Mouse (Mus musculus) heart, adult 2 months (tissue): ENCODE measurements at regions not wholly inside any gene's neighbourhood (a gene's known extent, or its start where the extent isn't known, plus 50 kb on each side); places are given as distances from the start of the nearest gene placed in this dataset.

Experiments used
- CTCF ChIP-seq: fragments of 200-600 bp; IDR thresholded peaks from 2 replicates; pipeline ENCODE4 v1.8.1; 2022; ENCODE audit warnings: antibody characterized with exemption, mild to moderate bottlenecking, moderate library complexity
- POLR2A ChIP-seq: fragments of 200-500 bp; IDR thresholded peaks from 2 replicates; pipeline ENCODE4 v1.6.1; 2011; ENCODE audit warnings: mild to moderate bottlenecking, low read depth, low read length, control low read depth; ENCODE audit not compliant: insufficient read depth

GRCm38 (mm10) chr9:67160785-67161455, 111.7 kb upstream of the Tpm1 start:
- TF ChIP-seq CTCF (no peak), POLR2A (no peak)
